Mouse (Mus musculus) embryo, embryonic 11 days (tissue): Measurements from ENCODE around the gene Utp11.

Source experiments
- DNase-seq: peaks from one replicate; pipeline ENCODE4 v3.0.0-alpha.2; 2015

The Utp11 gene

GRCm38 (mm10) chr4:124703881-124704796 is 10.7 kb upstream of the Utp11 start:
- DNase-seq, result peak; percentile 59

- DNase-seq, result no peak
These were observed 10.0 kb upstream of the Utp11 start for GRCm38 (mm10) chr4:124703406-124703805.

- no peak for DNase-seq
These were observed 8.5 kb upstream of the Utp11 start for GRCm38 (mm10) chr4:124701916-124702315.

- DNase-seq, result peak; percentile 57
These were observed 7.8 kb upstream of the Utp11 start for GRCm38 (mm10) chr4:124701052-124701845.

- peak; percentile 92 for DNase-seq
These were observed 7.0 kb upstream of the Utp11 start, which contains the start of gene Fhl3 for GRCm38 (mm10) chr4:124700248-124700971. Fhl3 (plus strand) TSS chr4:124700701.

- no peak for DNase-seq
These were observed 6.4 kb upstream of the Utp11 start for GRCm38 (mm10) chr4:124699791-124700190.

- no peak for DNase-seq
These were observed 2.6 kb upstream of the Utp11 start for GRCm38 (mm10) chr4:124695786-124696516.

GRCm38 (mm10) chr4:124694572-124694971 is 1.2 kb upstream of the Utp11 start:
- DNase-seq, result no peak

GRCm38 (mm10) chr4:124692416-124692861 is 961 bp downstream of the Utp11 start:
- DNase-seq, result no peak

GRCm38 (mm10) chr4:124691455-124691854 is 1.9 kb downstream of the Utp11 start:
- no peak for DNase-seq

- DNase-seq, result no peak
These were observed 7.5 kb downstream of the Utp11 start for GRCm38 (mm10) chr4:124685897-124686402.

GRCm38 (mm10) chr4:124685453-124685852 is 7.9 kb downstream of the Utp11 start:
- DNase-seq, result no peak

- no peak for DNase-seq
These were observed 8.4 kb downstream of the Utp11 start for GRCm38 (mm10) chr4:124685004-124685403.

GRCm38 (mm10) chr4:124683474-124683873 is 9.9 kb downstream of the Utp11 start:
- no peak for DNase-seq

- peak; percentile 53 for DNase-seq
These were observed 11.1 kb downstream of the Utp11 start for GRCm38 (mm10) chr4:124682270-124682669.

GRCm38 (mm10) chr4:124675958-124676357 is 17.4 kb downstream of the Utp11 start:
- no peak for DNase-seq

- peak; percentile 86 for DNase-seq
These were observed 18.4 kb downstream of the Utp11 start for GRCm38 (mm10) chr4:124675037-124675436.

- DNase-seq, result no peak
These were observed 18.9 kb downstream of the Utp11 start for GRCm38 (mm10) chr4:124674334-124675032.

GRCm38 (mm10) chr4:124672347-124673320 is 20.8 kb downstream of the Utp11 start:
- DNase-seq, result peak; percentile 43

GRCm38 (mm10) chr4:124671583-124671982 is 21.8 kb downstream of the Utp11 start:
- DNase-seq, result no peak
